Mouse (Mus musculus) fibroblast of lung, adult 2 months (primary cell): ENCODE results near the gene Uckl1.

ENCODE experiments used
- DNase-seq: peaks from one replicate; pipeline ENCODE4 v3.0.0-alpha.2; 2011; ENCODE audit warnings: low read depth

The Uckl1 gene

GRCm38 (mm10) chr2:181572921-181573920 lies 11.5 kb downstream of the Uckl1 start:
- DNase-seq: no peak

- DNase-seq: no peak
Measured at GRCm38 (mm10) chr2:181571941-181572670, 12.6 kb downstream of the Uckl1 start.

- peak; percentile 15 for DNase-seq
Measured at GRCm38 (mm10) chr2:181570921-181571595, 13.6 kb downstream of the Uckl1 start.

GRCm38 (mm10) chr2:181570375-181570774 lies 14.3 kb downstream of the Uckl1 start:
- DNase-seq: no peak

- no peak for DNase-seq
Measured at GRCm38 (mm10) chr2:181569856-181570255, 14.8 kb downstream of the Uckl1 start.

- DNase-seq: peak; percentile 24
Measured at GRCm38 (mm10) chr2:181568272-181569008, 16.3 kb downstream of the Uckl1 start.

- DNase-seq: no peak
Measured at GRCm38 (mm10) chr2:181567338-181567737, 17.4 kb downstream of the Uckl1 start.

GRCm38 (mm10) chr2:181553772-181554171 lies 30.9 kb downstream of the Uckl1 start:
- DNase-seq: no peak

- no peak for DNase-seq
Measured at GRCm38 (mm10) chr2:181550233-181550632, 34.5 kb downstream of the Uckl1 start.

GRCm38 (mm10) chr2:181548682-181549081 lies 36.0 kb downstream of the Uckl1 start:
- DNase-seq: no peak

GRCm38 (mm10) chr2:181548227-181548626 lies 36.5 kb downstream of the Uckl1 start:
- no peak for DNase-seq

GRCm38 (mm10) chr2:181546142-181546541 lies 38.5 kb downstream of the Uckl1 start:
- no peak for DNase-seq

GRCm38 (mm10) chr2:181541761-181542380 lies 42.8 kb downstream of the Uckl1 start:
- no peak for DNase-seq

- DNase-seq: no peak
Measured at GRCm38 (mm10) chr2:181537444-181538047, 47.1 kb downstream of the Uckl1 start.

- DNase-seq: no peak
Measured at GRCm38 (mm10) chr2:181536410-181536809, 48.3 kb downstream of the Uckl1 start.

GRCm38 (mm10) chr2:181532589-181532988 lies 52.1 kb downstream of the Uckl1 start:
- no peak for DNase-seq

GRCm38 (mm10) chr2:181529076-181529475 lies 55.6 kb downstream of the Uckl1 start:
- DNase-seq: no peak

GRCm38 (mm10) chr2:181525526-181525925 lies 59.2 kb downstream of the Uckl1 start:
- no peak for DNase-seq

GRCm38 (mm10) chr2:181522811-181523210 lies 61.9 kb downstream of the Uckl1 start:
- no peak for DNase-seq

- DNase-seq: no peak
Measured at GRCm38 (mm10) chr2:181521491-181521890, 63.2 kb downstream of the Uckl1 start.

GRCm38 (mm10) chr2:181520936-181521227 lies 63.8 kb downstream of the Uckl1 start:
- DNase-seq: no peak
